Mouse (Mus musculus) lung, adult 2 months (tissue): ENCODE results near the gene Slc22a14.

Experiments used
- CTCF ChIP-seq: fragments of 200-500 bp; IDR thresholded peaks from 2 replicates; pipeline ENCODE4 v1.5.1; 2011; ENCODE audit warnings: mild to moderate bottlenecking, low read length, control low read depth; ENCODE audit not compliant: insufficient read depth
- POLR2A ChIP-seq: fragments of 200-500 bp; IDR thresholded peaks from 2 replicates; pipeline ENCODE4 v1.6.1; 2011; ENCODE audit warnings: low read depth, mild to moderate bottlenecking, control low read depth, low read length, borderline replicate concordance; ENCODE audit errors: extremely low read depth

DNA sequence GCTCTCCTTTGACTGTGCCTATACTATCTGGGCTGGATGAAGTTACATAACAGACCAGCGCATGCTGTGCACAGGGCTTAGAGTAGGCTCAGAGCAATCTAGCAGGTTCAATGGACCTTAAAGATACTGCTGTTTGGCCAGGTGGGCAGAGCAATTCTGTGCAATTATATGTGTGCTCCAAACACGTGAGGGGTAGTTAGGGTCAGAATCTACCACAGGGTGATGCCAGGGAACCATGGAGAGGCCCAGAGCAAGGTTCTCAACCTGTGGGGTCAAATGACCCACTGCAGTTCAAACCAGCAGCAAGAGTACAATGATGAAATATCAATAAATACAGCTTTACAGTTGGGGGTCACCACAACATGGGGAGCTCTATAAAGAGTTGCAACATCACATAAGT, 158.7 kb downstream of the Slc22a14 start:
- TF ChIP-seq CTCF (no peak), POLR2A (no peak)
